Mouse (Mus musculus): ENCODE results near the gene Spef2.

Spef2 gene

GRCm38 (mm10) chr15:9535200-9535599 is 213.5 kb downstream of the Spef2 start:
- no peak for DNase-seq (ENCODE audit: low spot score)

- no peak for DNase-seq (ENCODE audit: low spot score)
Measured at GRCm38 (mm10) chr15:9533356-9533902, 215.2 kb downstream of the Spef2 start.

- DNase-seq (ENCODE audit: low spot score): no peak
Measured at GRCm38 (mm10) chr15:9530076-9530475, 218.6 kb downstream of the Spef2 start, which contains the start of gene Il7r. TSS of gene Il7r (minus strand) at chr15:9530176.

- DNase-seq (ENCODE audit: low spot score): no peak
Measured at GRCm38 (mm10) chr15:9529646-9530045, 219.0 kb downstream of the Spef2 start.
